Mouse (Mus musculus): ENCODE measurements around the gene Gm45711. TPM values are rescaled to one million over a fixed set of nuclear protein-coding genes. Genes with fewer than 3 reads are reported as not detected.

The Gm45711 gene
- total RNA-seq (2023): not detected in 2 replicates

GRCm38 (mm10) chr8:104309441-104310155, at the start of gene Gm45711, which contains the start of gene Cmtm1:
Gm45711 (minus strand) TSS chr8:104310081.
Cmtm1 (minus strand) TSS chr8:104310145.

GRCm38 (mm10) chr8:104339229-104339982, 29.5 kb upstream of the Gm45711 start, which contains the start of gene Cmtm3:
Cmtm3 (plus strand) TSS chr8:104339410.

GRCm38 (mm10) chr8:104321930-104322329, 12.0 kb upstream of the Gm45711 start, which contains the start of gene Cmtm2b:
Cmtm2b (plus strand) TSS chr8:104322230.

GRCm38 (mm10) chr8:104321267-104321666, 11.4 kb upstream of the Gm45711 start, which contains the start of gene Gm11020:
Gm11020 (plus strand) TSS chr8:104321567.

GRCm38 (mm10) chr8:104293081-104293480, 16.8 kb downstream of the Gm45711 start, which contains the start of gene Cmtm2a:
Cmtm2a (minus strand) TSS chr8:104293181.

GRCm38 (mm10) chr8:104250439-104251367, 59.2 kb downstream of the Gm45711 start, which contains the start of gene Cklf:
Cklf (plus strand) TSS chr8:104250861.

GRCm38 (mm10) chr8:104248276-104248675, 61.6 kb downstream of the Gm45711 start, which contains the start of gene Tk2:
Tk2 (minus strand) TSS chr8:104248558.

Other genes starting within 250 kb of the Gm45711 start
- gene Cdh5, start 208.5 kb downstream of the Gm45711 start, total RNA-seq (2023): 0.13 and 0.16 TPM in 2 replicates
- gene Bean1, start 139.6 kb downstream of the Gm45711 start, total RNA-seq (2023): not detected in 2 replicates
- gene Tk2, start 61.5 kb downstream of the Gm45711 start, total RNA-seq (2023): 43.5 and 48.0 TPM in 2 replicates
- 92.3 and 95.2 TPM in 2 replicates for gene Cklf, start 59.2 kb downstream of the Gm45711 start, total RNA-seq (2023)
- gene Cmtm2a, start 16.9 kb downstream of the Gm45711 start, total RNA-seq (2023): not detected in 2 replicates
- not detected in 2 replicates for gene Cmtm1, start 64 bp upstream of the Gm45711 start, total RNA-seq (2023)
- gene Gm11020, start 11.5 kb upstream of the Gm45711 start, total RNA-seq (2023): not detected in 2 replicates
- gene Cmtm2b, start 12.1 kb upstream of the Gm45711 start, total RNA-seq (2023): not detected in 2 replicates
- gene Cmtm3, start 29.3 kb upstream of the Gm45711 start, total RNA-seq (2023): 22.2 and 26.6 TPM in 2 replicates
- gene Cmtm4, start 85.7 kb upstream of the Gm45711 start, total RNA-seq (2023): 0.20 and 0.44 TPM in 2 replicates
- 49.2 and 90.2 TPM in 2 replicates for gene Dync1li2, start 133.0 kb upstream of the Gm45711 start, total RNA-seq (2023)
- gene Terb1, start 199.8 kb upstream of the Gm45711 start, total RNA-seq (2023): not detected in 2 replicates
- 12.4 and 14.7 TPM in 2 replicates for gene Nae1, start 224.6 kb upstream of the Gm45711 start, total RNA-seq (2023)
- 0.29 TPM in 1 of 2 replicates, not detected in the other for gene Car7, start 224.6 kb upstream of the Gm45711 start, total RNA-seq (2023)

All from neutrophil, adult 65 days (primary cell).